Mouse (Mus musculus): ENCODE measurements at regions not wholly inside any gene's neighbourhood (a gene's known extent, or its start where the extent isn't known, plus 50 kb on each side); places are given as distances from the start of the nearest gene placed in this dataset.

DNA sequence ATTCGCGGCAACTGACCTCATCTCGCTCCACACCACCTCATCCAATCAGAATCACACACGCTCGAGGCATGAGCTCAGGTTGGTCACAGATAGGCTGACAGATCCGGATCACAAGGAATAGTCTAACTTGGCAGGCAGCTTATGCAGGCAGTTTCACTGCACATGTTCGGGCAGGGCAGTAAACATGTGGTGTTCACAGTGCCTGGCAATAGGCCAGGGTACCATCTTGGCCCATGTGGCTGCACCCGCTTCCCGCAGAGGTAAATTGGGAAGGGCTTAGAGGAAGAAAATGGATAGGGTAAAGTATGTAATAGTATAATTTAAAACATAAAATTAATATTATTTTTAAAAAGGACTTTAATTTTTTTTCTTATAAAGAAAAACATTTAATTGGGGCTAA lies 372.4 kb downstream of the Pabpc4l start:
- DNase-seq (ENCODE audit: low read depth, low spot score), result peak; percentile 1

DNA sequence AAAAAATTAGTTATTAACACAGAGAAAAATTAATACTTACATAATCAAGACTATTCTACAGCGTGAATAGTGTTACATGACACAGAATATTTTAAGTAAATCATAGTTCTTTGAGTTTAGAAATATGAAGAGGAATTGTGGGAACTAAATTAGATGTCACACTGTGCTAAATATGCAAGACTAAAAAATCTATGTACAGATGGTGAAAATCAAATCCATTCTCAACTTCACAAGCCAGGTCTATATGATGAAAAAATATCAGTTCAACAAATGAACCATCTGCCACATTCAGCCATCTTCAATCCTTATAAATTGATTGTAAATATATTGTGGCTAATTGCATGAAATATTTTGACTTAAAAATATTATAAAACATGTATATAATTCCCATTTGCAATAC lies 393.2 kb downstream of the Pabpc4l start:
- DNase-seq (ENCODE audit: low read depth, low spot score), result peak; percentile 21

DNA sequence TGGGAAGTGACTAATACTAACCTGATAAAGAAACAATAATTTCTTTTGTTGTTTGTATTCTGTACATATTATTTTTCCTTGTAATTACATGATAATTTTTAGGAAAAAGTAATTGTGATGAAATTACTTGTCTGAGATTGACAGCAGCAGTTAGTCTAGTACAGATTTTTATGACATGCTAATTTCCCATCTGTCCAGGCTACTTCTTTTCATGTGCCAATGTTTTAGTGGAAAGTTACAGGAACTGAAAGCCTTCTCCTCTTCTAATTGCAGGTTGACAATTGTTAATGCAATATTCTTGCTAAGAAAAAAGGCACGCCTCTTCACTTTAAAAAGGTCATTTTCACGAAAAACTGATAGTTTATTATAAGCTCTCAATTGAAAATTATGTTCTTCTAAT lies 414.0 kb downstream of the Pabpc4l start:
- DNase-seq (ENCODE audit: low read depth, low spot score), result peak; percentile 20
